Mouse (Mus musculus): ENCODE measurements around the gene Ppp1r9b. TPM values are rescaled to one million over a fixed set of nuclear protein-coding genes. Genes with fewer than 3 reads are reported as not detected.

Ppp1r9b gene
- polyA plus RNA-seq, 1 experiment = 81.2 TPM

- TF ChIP-seq CTCF (IDR thresholded peaks at IDR 0.05; ENCODE audit: borderline replicate concordance, extremely low read depth, insufficient read depth, insufficient read length) = no peak
- no peak for TF ChIP-seq POLR2A (IDR thresholded peaks at IDR 0.05; ENCODE audit: borderline replicate concordance, extremely low read depth, insufficient read depth, insufficient read length, poor library complexity, severe bottlenecking)
- DNase-seq (ENCODE audit: low read depth) = no peak
Observed at GRCm38 (mm10) chr11:95000548-95000947, 9.7 kb downstream of the Ppp1r9b start.

GRCm38 (mm10) chr11:95001058-95001457, 10.2 kb downstream of the Ppp1r9b start:
- peak; percentile 87 for TF ChIP-seq CTCF (IDR thresholded peaks at IDR 0.05; ENCODE audit: borderline replicate concordance, extremely low read depth, insufficient read depth, insufficient read length)
- no peak for TF ChIP-seq POLR2A (IDR thresholded peaks at IDR 0.05; ENCODE audit: borderline replicate concordance, extremely low read depth, insufficient read depth, insufficient read length, poor library complexity, severe bottlenecking)
- DNase-seq (ENCODE audit: low read depth) = peak; percentile 89

- TF ChIP-seq POLR2A (IDR thresholded peaks at IDR 0.05; ENCODE audit: borderline replicate concordance, extremely low read depth, insufficient read depth, insufficient read length, poor library complexity, severe bottlenecking) = no peak
- no peak for TF ChIP-seq CTCF (IDR thresholded peaks at IDR 0.05; ENCODE audit: borderline replicate concordance, extremely low read depth, insufficient read depth, insufficient read length)
- no peak for DNase-seq (ENCODE audit: low read depth)
Observed at GRCm38 (mm10) chr11:95001584-95002347, 10.9 kb downstream of the Ppp1r9b start.

GRCm38 (mm10) chr11:95002705-95003104, 11.9 kb downstream of the Ppp1r9b start:
- DNase-seq (ENCODE audit: low read depth) = no peak

GRCm38 (mm10) chr11:95004136-95004936, 13.5 kb downstream of the Ppp1r9b start:
- TF ChIP-seq POLR2A (IDR thresholded peaks at IDR 0.05; ENCODE audit: borderline replicate concordance, extremely low read depth, insufficient read depth, insufficient read length, poor library complexity, severe bottlenecking) (no peak), CTCF (IDR thresholded peaks at IDR 0.05; ENCODE audit: borderline replicate concordance, extremely low read depth, insufficient read depth, insufficient read length) (no peak)
- no peak for DNase-seq (ENCODE audit: low read depth)

More at GRCm38 (mm10) chr11:95002705-95003104, 11.9 kb downstream of the Ppp1r9b start:
- no peak for TF ChIP-seq CTCF (IDR thresholded peaks at IDR 0.05; ENCODE audit: borderline replicate concordance, extremely low read depth, insufficient read depth, insufficient read length)
- no peak for TF ChIP-seq POLR2A (IDR thresholded peaks at IDR 0.05; ENCODE audit: borderline replicate concordance, extremely low read depth, insufficient read depth, insufficient read length, poor library complexity, severe bottlenecking)

GRCm38 (mm10) chr11:95004937-95005198, 14.0 kb downstream of the Ppp1r9b start:
- DNase-seq (ENCODE audit: low read depth) = no peak
- no peak for TF ChIP-seq CTCF (IDR thresholded peaks at IDR 0.05; ENCODE audit: borderline replicate concordance, extremely low read depth, insufficient read depth, insufficient read length)
- no peak for TF ChIP-seq POLR2A (IDR thresholded peaks at IDR 0.05; ENCODE audit: borderline replicate concordance, extremely low read depth, insufficient read depth, insufficient read length, poor library complexity, severe bottlenecking)

GRCm38 (mm10) chr11:95006038-95006437, 15.2 kb downstream of the Ppp1r9b start:
- no peak for DNase-seq (ENCODE audit: low read depth)

GRCm38 (mm10) chr11:95006525-95007219, 15.8 kb downstream of the Ppp1r9b start:
- DNase-seq (ENCODE audit: low read depth) = peak; percentile 94
- peak; percentile 16; the same call in 1 of the 2 replicates for TF ChIP-seq CTCF (IDR thresholded peaks at IDR 0.05; ENCODE audit: borderline replicate concordance, extremely low read depth, insufficient read depth, insufficient read length)
- no peak; the same call in 1 of the 2 replicates for TF ChIP-seq POLR2A (IDR thresholded peaks at IDR 0.05; ENCODE audit: borderline replicate concordance, extremely low read depth, insufficient read depth, insufficient read length, poor library complexity, severe bottlenecking)

More at GRCm38 (mm10) chr11:95006038-95006437, 15.2 kb downstream of the Ppp1r9b start:
- TF ChIP-seq CTCF (IDR thresholded peaks at IDR 0.05; ENCODE audit: borderline replicate concordance, extremely low read depth, insufficient read depth, insufficient read length) (no peak), POLR2A (IDR thresholded peaks at IDR 0.05; ENCODE audit: borderline replicate concordance, extremely low read depth, insufficient read depth, insufficient read length, poor library complexity, severe bottlenecking) (no peak)

GRCm38 (mm10) chr11:95007418-95007817, 16.6 kb downstream of the Ppp1r9b start:
- no peak for DNase-seq (ENCODE audit: low read depth)
- no peak for TF ChIP-seq CTCF (IDR thresholded peaks at IDR 0.05; ENCODE audit: borderline replicate concordance, extremely low read depth, insufficient read depth, insufficient read length)
- TF ChIP-seq POLR2A (IDR thresholded peaks at IDR 0.05; ENCODE audit: borderline replicate concordance, extremely low read depth, insufficient read depth, insufficient read length, poor library complexity, severe bottlenecking) = no peak

GRCm38 (mm10) chr11:95008661-95009628, 18.1 kb downstream of the Ppp1r9b start:
- TF ChIP-seq POLR2A (IDR thresholded peaks at IDR 0.05; ENCODE audit: borderline replicate concordance, extremely low read depth, insufficient read depth, insufficient read length, poor library complexity, severe bottlenecking) = no peak
- no peak for TF ChIP-seq CTCF (IDR thresholded peaks at IDR 0.05; ENCODE audit: borderline replicate concordance, extremely low read depth, insufficient read depth, insufficient read length)
- peak; percentile 80 for DNase-seq (ENCODE audit: low read depth)

All from brain, embryonic 14.5 days (tissue).